Mouse (Mus musculus): Measurements from ENCODE around the gene Dnajc12. TPM values are rescaled to one million over a fixed set of nuclear protein-coding genes. Genes with fewer than 3 reads are reported as not detected.
A peak's percentile ranks its signal among the peaks of the same experiment; 100 is the strongest.
"Not testable (repeated sequence)": the region's sequence is repeated elsewhere in the genome, so short reads cannot be mapped to it uniquely, and the experiment has no call there.

The Dnajc12 gene
- total RNA-seq, 2 experiments from 2014 or later, result 9.4 to 10.9 TPM

GRCm38 (mm10) chr10:63385897-63386296 is 3.7 kb downstream of the Dnajc12 start:
- not testable (repeated sequence) for DNase-seq (ENCODE audit: low spot score in 2 of 2)

DNA sequence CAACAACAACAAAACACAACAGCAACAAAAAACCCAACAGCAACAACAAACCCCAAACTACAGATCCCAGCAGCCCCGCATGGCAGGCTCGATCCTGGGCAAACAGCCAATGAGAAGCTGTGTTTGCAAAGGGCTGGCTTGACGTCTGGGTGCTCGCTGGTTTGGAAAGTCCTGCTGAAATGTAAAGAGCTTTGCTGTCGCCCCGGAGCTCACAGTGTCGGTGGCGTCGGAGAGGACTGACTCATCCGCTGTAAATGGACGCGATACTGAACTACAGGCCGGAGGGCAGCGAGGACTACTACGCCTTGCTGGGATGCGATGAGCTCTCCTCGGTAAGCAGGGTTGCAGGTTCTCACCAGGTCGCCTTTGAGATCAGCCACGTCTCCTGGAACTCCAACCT is 4.2 kb downstream of the Dnajc12 start:
- peak; percentile 49 to 79 for DNase-seq (ENCODE audit: low spot score in 2 of 2)

- DNase-seq (ENCODE audit: low spot score in 2 of 2), result no peak
Measured at GRCm38 (mm10) chr10:63386991-63387390, 4.7 kb downstream of the Dnajc12 start.

GRCm38 (mm10) chr10:63388948-63389347 is 6.7 kb downstream of the Dnajc12 start:
- DNase-seq (ENCODE audit: low spot score in 2 of 2), result no peak

DNA sequence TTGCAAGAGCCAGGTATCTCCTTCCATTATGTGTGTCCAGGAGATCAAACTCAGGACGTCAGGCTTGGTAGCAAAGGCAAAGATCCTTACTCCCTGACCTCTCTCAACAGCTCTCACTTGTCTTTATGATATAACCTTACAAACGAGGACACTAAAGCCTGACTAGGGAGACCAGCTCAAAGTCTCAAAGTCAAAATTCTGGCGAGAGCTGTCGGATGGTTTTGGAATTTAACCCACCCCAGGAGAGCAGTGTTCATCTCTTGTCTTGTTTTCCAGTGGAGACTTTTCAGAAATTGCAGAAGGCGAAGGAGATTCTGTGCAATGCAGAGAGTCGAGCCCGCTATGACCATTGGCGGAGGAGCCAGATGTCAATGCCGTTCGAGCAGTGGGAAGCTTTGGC is 14.7 kb downstream of the Dnajc12 start:
- DNase-seq (ENCODE audit: low spot score in 2 of 2), result no peak

- no peak for DNase-seq (ENCODE audit: low spot score in 2 of 2)
Measured at GRCm38 (mm10) chr10:63402731-63403504, 20.7 kb downstream of the Dnajc12 start.

DNA sequence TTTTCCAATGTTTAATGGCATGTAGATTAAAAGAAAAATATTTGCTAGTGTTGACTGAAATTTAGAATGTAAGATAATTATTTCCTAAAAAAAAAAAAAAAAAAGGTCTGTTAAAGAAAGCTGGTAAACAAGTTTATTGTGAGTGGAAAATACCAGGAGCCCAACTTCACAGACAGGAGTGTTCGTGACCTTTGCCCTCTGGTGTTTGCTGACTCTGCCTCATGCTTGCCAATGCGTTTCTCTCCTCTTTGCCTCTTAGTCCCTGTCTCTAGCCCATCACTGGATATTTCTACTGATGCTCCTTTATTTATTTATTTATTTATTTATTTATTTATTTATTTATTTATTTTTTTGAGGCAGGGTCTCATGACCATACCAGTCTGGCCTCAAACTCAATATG is 21.4 kb downstream of the Dnajc12 start:
- DNase-seq (ENCODE audit: low spot score in 2 of 2), result no peak

DNA sequence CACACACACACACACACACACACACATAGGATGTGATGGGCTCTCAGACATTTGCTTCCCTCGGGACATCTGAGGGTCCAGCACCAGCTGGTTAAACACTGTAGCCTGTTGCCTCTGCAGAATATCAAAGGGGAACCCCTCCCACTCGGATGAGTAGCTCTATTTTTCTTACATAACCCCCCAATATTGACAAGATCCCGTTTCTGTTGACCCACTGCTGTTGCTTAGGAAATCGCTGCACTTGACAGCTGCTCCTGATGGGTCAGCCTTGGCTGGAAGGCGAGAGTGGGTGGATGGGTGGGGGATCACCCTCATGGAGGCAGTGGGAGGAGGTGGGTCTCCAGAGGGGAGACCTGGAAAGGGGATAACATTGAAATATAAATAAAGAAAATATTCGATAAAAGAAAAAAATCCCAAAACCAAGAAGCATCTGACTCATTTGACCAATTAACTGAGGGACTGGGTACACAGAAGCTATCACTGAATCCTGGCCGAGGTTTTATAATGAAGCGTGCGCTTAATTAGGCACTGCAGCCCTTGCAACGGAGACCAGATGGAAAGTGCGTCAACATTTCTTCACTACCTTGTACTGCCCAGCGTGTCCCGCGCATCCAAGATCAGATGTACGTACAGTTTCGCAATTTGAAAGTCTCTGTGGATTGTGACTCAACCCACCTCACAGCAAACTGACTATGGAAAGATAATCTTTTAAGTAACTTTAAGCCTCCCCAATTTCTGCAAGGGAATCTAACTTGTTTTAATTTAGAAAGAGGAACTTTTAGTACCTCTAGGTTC is 28.1 kb downstream of the Dnajc12 start:
- DNase-seq (ENCODE audit: low spot score in 2 of 2), result no peak

- DNase-seq (ENCODE audit: low spot score in 2 of 2), result not testable (repeated sequence)
Measured at GRCm38 (mm10) chr10:63411674-63412073, 29.4 kb downstream of the Dnajc12 start.

- DNase-seq (ENCODE audit: low spot score in 2 of 2), result no peak
Measured at GRCm38 (mm10) chr10:63412756-63413155, 30.5 kb downstream of the Dnajc12 start.

GRCm38 (mm10) chr10:63415287-63415686 is 33.0 kb downstream of the Dnajc12 start:
- no peak for DNase-seq (ENCODE audit: low spot score in 2 of 2)

DNA sequence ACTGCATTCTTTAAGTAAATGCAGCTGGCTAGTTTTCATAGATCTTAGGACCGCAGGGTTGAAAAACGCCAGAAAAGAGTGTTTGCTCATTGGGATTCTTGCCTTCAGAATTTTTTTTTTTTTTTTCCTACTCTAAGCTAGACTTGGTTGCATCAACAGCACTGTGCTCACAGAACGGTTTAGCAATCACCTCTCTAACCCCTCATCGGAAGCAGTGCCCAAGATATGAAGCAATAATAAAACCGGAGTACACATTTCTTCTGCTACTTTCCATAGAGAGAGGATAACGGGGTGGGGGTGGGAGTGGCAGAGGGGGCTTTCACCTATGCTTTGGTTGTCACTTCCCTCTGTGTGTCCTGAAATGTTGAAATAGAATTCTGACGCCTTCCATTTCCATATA is 33.6 kb downstream of the Dnajc12 start:
- no peak for DNase-seq (ENCODE audit: low spot score in 2 of 2)

DNA sequence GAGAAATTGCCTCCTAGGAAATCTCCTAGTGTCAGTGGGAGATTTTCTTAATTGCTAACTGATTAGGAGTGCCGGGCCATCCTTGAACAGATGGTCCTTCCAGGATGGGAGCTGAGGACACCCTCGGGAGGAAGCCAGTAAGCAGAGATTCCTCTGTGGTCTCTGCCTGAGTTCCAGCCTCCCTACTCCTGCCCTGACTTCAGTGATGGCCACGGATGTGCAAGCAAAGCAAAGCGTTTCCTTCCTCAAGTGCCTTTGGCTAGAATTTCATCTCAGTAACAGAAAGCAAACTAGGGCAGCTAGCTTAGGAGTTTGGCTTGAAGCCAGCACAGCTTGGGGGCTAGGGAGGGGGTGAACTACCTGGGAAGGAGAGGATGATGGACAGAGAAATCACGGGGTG is 34.8 kb downstream of the Dnajc12 start:
- DNase-seq (ENCODE audit: low spot score in 2 of 2), result no peak

- no peak for DNase-seq (ENCODE audit: low spot score in 2 of 2)
Measured at GRCm38 (mm10) chr10:63421739-63422735, 39.8 kb downstream of the Dnajc12 start, which contains the start of gene Gm7075. Gm7075 (minus strand) TSS chr10:63421789.

- no peak for DNase-seq (ENCODE audit: low spot score in 2 of 2)
Measured at GRCm38 (mm10) chr10:63422736-63422992, 40.4 kb downstream of the Dnajc12 start.

DNA sequence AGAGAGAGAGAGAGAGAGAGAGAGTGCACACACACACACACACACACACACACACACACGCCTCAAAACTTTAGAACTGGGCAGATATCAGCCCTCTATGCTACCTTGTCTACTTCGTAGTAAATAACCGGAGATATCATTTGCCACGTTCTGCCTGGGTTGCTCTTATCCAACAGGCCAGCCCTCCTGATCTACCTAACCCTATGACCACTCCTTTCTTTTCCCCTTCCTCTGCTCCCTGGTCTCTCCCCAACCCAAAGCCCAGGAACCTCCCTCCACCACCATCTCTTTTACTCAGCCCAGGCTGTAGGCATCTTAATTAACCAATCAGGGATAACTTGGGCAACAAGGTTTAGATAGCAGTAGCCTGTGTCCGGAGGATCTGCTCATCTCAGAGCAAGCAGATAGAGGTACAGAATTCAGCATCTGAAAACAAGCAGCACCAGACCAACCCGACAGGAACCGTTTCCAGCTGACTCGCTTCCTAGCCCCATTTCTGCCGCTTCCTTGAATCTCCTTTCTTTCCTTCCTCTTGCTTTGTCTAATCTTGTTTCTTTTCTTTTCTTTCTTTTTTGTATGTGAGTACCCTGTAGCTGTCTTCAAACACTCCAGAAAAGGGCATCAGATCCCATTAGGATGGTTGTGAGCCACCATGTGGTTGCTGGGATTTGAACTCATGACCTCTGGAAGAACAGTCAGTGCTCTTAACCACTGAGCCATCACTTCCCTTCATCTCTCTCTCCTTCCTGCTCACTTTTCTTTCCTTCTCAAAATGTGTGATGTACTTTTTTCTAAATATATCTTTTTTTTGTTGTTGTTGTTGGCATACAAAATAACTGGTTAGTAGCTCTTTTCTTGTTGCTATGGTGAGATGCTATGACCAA is 41.6 kb downstream of the Dnajc12 start:
- DNase-seq (ENCODE audit: low spot score in 2 of 2), result no peak

DNA sequence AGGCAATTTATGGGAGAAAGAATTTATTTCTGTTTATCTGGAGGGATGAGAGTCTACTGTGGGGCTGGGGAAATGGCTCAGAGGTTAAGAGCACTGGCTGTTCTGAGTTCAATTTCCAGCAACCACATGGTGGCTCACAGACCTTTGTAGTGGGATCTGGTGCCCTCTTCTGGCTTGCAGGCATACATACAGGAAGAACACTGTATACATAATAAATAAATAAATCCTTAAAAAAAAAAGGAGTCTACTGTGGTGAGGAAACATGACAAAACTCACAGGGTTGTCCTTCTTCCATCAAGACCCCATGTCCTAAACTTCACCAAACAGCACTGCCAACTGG is 42.2 kb downstream of the Dnajc12 start:
- DNase-seq (ENCODE audit: low spot score in 2 of 2), result no peak

DNA sequence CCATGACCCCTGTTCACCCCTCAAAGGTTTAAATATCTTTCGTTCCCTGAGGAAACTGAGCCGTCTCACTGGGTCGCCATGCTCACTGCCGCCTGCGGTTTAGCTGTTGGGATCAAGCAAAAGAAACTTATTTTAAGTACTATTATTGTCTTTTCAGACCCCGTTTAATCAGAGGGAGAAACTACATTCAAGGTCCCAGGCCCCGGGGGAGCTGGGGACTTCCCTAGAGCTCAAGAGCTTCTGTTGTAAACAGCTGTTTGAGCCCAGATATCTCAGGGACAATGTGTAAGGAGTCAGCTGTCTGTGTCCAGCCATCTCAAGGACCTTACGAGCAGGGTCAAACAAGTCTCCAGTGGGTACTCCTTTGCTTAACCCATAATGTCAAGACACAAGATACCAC is 44.9 kb downstream of the Dnajc12 start:
- DNase-seq (ENCODE audit: low spot score in 2 of 2), result no peak

DNA sequence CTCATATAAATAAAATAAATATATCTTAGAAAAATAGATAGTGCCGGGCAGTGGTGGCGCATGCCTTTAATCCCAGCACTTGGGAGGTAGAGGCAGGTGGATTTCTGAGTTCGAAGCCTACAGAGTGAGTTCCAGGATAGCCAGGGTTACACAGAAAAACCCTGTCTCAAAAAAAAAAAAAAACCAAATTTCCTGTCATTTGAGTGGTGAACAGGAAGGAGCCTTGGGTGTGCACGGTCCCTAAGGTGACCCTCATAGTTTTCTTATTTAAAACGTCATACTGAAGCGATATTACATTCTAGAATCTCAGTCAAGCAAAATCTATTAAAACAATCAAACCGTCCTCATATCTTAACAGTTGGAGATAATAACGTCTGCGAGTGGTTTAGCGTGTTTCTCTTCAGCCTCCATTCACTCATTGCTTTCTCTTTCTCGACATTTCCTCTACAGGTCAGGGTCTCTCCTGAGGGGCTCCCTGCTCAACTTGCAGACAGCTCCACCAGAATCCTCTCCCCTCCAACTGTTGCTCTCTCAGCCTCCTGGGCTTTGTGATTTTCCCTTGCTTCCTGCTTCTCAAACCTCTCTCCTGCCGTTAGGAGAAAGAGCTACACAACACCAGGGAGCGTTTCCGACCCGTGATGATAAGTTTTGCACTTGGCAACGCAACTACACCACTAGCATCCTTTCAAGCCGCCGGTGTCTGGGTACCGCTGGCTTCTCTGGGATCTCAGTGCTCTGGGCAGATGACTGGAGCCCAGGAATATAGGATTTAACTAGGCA is 46.2 kb downstream of the Dnajc12 start:
- peak in 1 of 2 experiments; percentile 18 for DNase-seq (ENCODE audit: low spot score in 2 of 2)

DNA sequence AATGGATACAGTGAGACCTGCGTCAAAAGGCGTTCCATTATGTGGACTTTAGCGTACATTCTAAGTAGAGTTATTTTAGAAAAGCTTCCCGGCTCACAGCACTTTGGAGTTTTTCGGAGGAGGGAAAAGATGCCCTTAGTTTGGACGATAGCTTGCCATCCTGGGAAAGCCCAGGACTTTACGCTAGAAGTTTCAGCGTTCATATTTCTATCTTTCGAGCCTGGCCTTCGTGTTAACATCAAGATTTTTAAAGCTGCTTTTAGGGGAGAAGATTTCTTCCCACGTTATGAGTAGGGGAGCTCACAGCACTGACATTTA is 46.7 kb downstream of the Dnajc12 start:
- DNase-seq (ENCODE audit: low spot score in 2 of 2), result no peak
